Mouse (Mus musculus) heart, postnatal 25 days (tissue): ENCODE results near the gene Rbmx2. TPM values are rescaled to one million over a fixed set of nuclear protein-coding genes. Genes with fewer than 3 reads are reported as not detected.
A peak's percentile ranks its signal among the peaks of the same experiment; 100 is the strongest.

Source experiments
- DNase-seq: peaks from one replicate; pipeline ENCODE4 v3.0.0; 2022; ENCODE audit warnings: low spot score
- intact Hi-C: fragments of 180-260 bp; cut with DNase I; formaldehyde crosslinking; loops from one replicate; pipeline ENCODE4 v1.15.1; 2025
- total RNA-seq, 2 experiments: library from RNA; stranded (reverse); gene quantifications; 2 replicates each; pipeline ENCODE4 v1.2.3; 2021

Rbmx2 gene
- total RNA-seq, result 1 to 10 TPM; 1.2 to 1.7 TPM

- intact Hi-C loops, result loop anchor here (10.0 kb wide), 1 partner anchor 590 kb away; the partner anchor contains the start of gene Enox2
- peak; percentile 77 for DNase-seq
Measured at GRCm38 (mm10) chrX:48694864-48695371, at the start of gene Rbmx2. Gene Rbmx2 (plus strand): TSS chrX:48695004.

GRCm38 (mm10) chrX:48666807-48667206 lies 28.0 kb upstream of the Rbmx2 start:
- intact Hi-C loops, result no loop called here

GRCm38 (mm10) chrX:48669588-48669987 lies 25.2 kb upstream of the Rbmx2 start:
- intact Hi-C loops, result no loop called here
- no peak for DNase-seq

More at GRCm38 (mm10) chrX:48666807-48667206, 28.0 kb upstream of the Rbmx2 start:
- no peak for DNase-seq

GRCm38 (mm10) chrX:48671714-48672113 lies 23.1 kb upstream of the Rbmx2 start:
- DNase-seq, result no peak
- intact Hi-C loops, result no loop called here

GRCm38 (mm10) chrX:48674171-48674570 lies 20.6 kb upstream of the Rbmx2 start, which contains the start of gene Gpr119:
Gene Gpr119 (minus strand): TSS chrX:48674478.
- intact Hi-C loops, result no loop called here
- DNase-seq, result no peak

GRCm38 (mm10) chrX:48683451-48683850 lies 11.4 kb upstream of the Rbmx2 start:
- intact Hi-C loops, result loop anchor here (10.0 kb wide), 1 partner anchor 621 kb away; no protein-coding TSS in a partner anchor
- DNase-seq, result no peak

- DNase-seq, result no peak
- intact Hi-C loops, result loop anchor here (10.0 kb wide), 1 partner anchor 621 kb away; no protein-coding TSS in a partner anchor
Measured at GRCm38 (mm10) chrX:48683857-48684256, 10.9 kb upstream of the Rbmx2 start.

- no peak for DNase-seq
- intact Hi-C loops, result loop anchor here (10.0 kb wide), 1 partner anchor 590 kb away; the partner anchor contains the start of gene Enox2
Measured at GRCm38 (mm10) chrX:48694460-48694859, 344 bp upstream of the Rbmx2 start.

- intact Hi-C loops, result no loop called here
- no peak for DNase-seq
Measured at GRCm38 (mm10) chrX:48709701-48710100, 14.9 kb downstream of the Rbmx2 start.

GRCm38 (mm10) chrX:48712846-48713245 lies 18.0 kb downstream of the Rbmx2 start:
- intact Hi-C loops, result no loop called here
- DNase-seq, result no peak

GRCm38 (mm10) chrX:48754710-48755283 lies 60.0 kb downstream of the Rbmx2 start:
- intact Hi-C loops, result no loop called here
- DNase-seq, result no peak

Other genes with a start within 250 kb of the Rbmx2 start
- gene Elf4, start 231.9 kb upstream of the Rbmx2 start, total RNA-seq, result 1 to 10 TPM; 6.0 to 6.4 TPM
- gene Aifm1, start 181.4 kb upstream of the Rbmx2 start, total RNA-seq, result 100 to 1,000 TPM; 111 to 113 TPM
- under 1 TPM in 1 of 2 experiments, not detected in 1; 0.45 TPM for gene Rab33a, start 175.7 kb upstream of the Rbmx2 start, total RNA-seq
- gene Zfp280c, start 100.5 kb upstream of the Rbmx2 start, total RNA-seq, result 1 to 10 TPM; 4.4 to 5.5 TPM
- gene Slc25a14, start 71.6 kb upstream of the Rbmx2 start, total RNA-seq, result 1 to 10 TPM; 1.4 to 3.1 TPM
- gene Gpr119, start 20.5 kb upstream of the Rbmx2 start, total RNA-seq, result not detected
- not detected for gene Gm595, start 182.7 kb downstream of the Rbmx2 start, total RNA-seq